Mouse (Mus musculus) MEL (cell line): ENCODE measurements around the gene Hoxa5. TPM values are rescaled to one million over a fixed set of nuclear protein-coding genes. Genes with fewer than 3 reads are reported as not detected.

ENCODE experiments used
- DNase-seq: peaks from one replicate; pipeline ENCODE4 v3.0.0; 2011; ENCODE audit warnings: low read depth, low spot score
- H3K27ac ChIP-seq: 2 replicates; pipeline ENCODE4 v1.5.1; 2012; ENCODE audit warnings: low read depth, mild to moderate bottlenecking, control low read depth, low read length, moderate library complexity; ENCODE audit not compliant: control insufficient read depth
- H3K27me3 ChIP-seq, 2 experiments: fragments of 150-350 bp in 1 of 2; sonication (generic) in 1 of 2; 2 replicates each; pipeline ENCODE4 v1.6.1; 2012; ENCODE audit warnings: low read length in 2 of 2, mild to moderate bottlenecking in 2 of 2, improper control_type of control experiment in 1 of 2, moderate library complexity in 1 of 2; ENCODE audit not compliant: insufficient read depth in 2 of 2, control insufficient read depth in 1 of 2
- H3K36me3 ChIP-seq, 2 experiments: 2 replicates each; pipeline ENCODE4 v1.6.1; 2012 to 2014; ENCODE audit warnings: low read length in 2 of 2, improper control_type of control experiment in 1 of 2, inconsistent platforms in 1 of 2, mild to moderate bottlenecking in 1 of 2; ENCODE audit not compliant: insufficient read depth in 2 of 2, control insufficient read depth in 1 of 2
- H3K4me1 ChIP-seq, 2 experiments: fragments of 150-350 bp in 1 of 2; sonication (generic) in 1 of 2; 2 replicates each; pipeline ENCODE4 v1.6.1; 2012; ENCODE audit warnings: low read length in 2 of 2, improper control_type of control experiment in 1 of 2, mild to moderate bottlenecking in 1 of 2; ENCODE audit not compliant: insufficient read depth in 2 of 2, control insufficient read depth in 1 of 2
- H3K4me3 ChIP-seq, 2 experiments: fragments of 150-350 bp in 1 of 2; sonication (generic) in 1 of 2; 2 replicates each; pipeline ENCODE4 v1.5.1; 2012; ENCODE audit warnings: low read depth in 2 of 2, low read length in 2 of 2, mild to moderate bottlenecking in 2 of 2, moderate library complexity in 2 of 2, control low read depth in 1 of 2, improper control_type of control experiment in 1 of 2; ENCODE audit not compliant: control insufficient read depth in 1 of 2, insufficient read depth in 1 of 2
- H3K79me2 ChIP-seq: 2 replicates; pipeline ENCODE4 v1.6.1; 2012; ENCODE audit warnings: mild to moderate bottlenecking, low read length, moderate library complexity; ENCODE audit not compliant: control insufficient read depth, poor library complexity, insufficient read depth
- H3K9ac ChIP-seq: 2 replicates; pipeline ENCODE4 v1.6.1; 2012; ENCODE audit warnings: low read depth, mild to moderate bottlenecking, control low read depth, low read length, moderate library complexity; ENCODE audit not compliant: control insufficient read depth, poor library complexity, severe bottlenecking
- H3K9me3 ChIP-seq: fragments of 150-350 bp; sonication (generic); replicated peaks from 2 replicates; pipeline ENCODE4 v1.6.1; 2012; ENCODE audit warnings: mild to moderate bottlenecking, low read length, improper control_type of control experiment, moderate library complexity; ENCODE audit not compliant: insufficient read depth
- CHD1 ChIP-seq: IDR thresholded peaks from 2 replicates; pipeline ENCODE4 v1.6.1; 2012; ENCODE audit warnings: low read depth, mild to moderate bottlenecking, inconsistent platforms, low read length, improper control_type of control experiment
- CTCF ChIP-seq, 3 experiments: IDR thresholded peaks in 2 of 3; conservative IDR thresholded peaks in 1 of 3; 2 replicates each; pipeline ENCODE4 v1.5.1; 2011 to 2012; ENCODE audit warnings: low read length in 3 of 3, low read depth in 2 of 3, mild to moderate bottlenecking in 2 of 3, improper control_type of control experiment in 1 of 3, inconsistent platforms in 1 of 3, mixed read lengths in 1 of 3, moderate library complexity in 1 of 3; ENCODE audit not compliant: control insufficient read depth in 1 of 3, insufficient read depth in 1 of 3, poor library complexity in 1 of 3, severe bottlenecking in 1 of 3
- ELF1 ChIP-seq: IDR thresholded peaks from 2 replicates; pipeline ENCODE4 v1.6.1; 2014; ENCODE audit warnings: low read depth, mild to moderate bottlenecking, inconsistent platforms, low read length, improper control_type of control experiment, moderate library complexity
- ETS1 ChIP-seq: IDR thresholded peaks from 2 replicates; pipeline ENCODE4 v1.6.1; 2012; ENCODE audit warnings: low read depth, mild to moderate bottlenecking, inconsistent platforms, low read length, improper control_type of control experiment, moderate library complexity
- HCFC1 ChIP-seq: IDR thresholded peaks from 2 replicates; pipeline ENCODE4 v1.6.1; 2012; ENCODE audit warnings: low read depth, mild to moderate bottlenecking, inconsistent platforms, low read length, improper control_type of control experiment, moderate library complexity
- KAT2A ChIP-seq: conservative IDR thresholded peaks from 2 replicates; pipeline ENCODE4 v1.6.1; 2012; ENCODE audit warnings: low read depth, low read length, improper control_type of control experiment, inconsistent platforms
- MAFK ChIP-seq: IDR thresholded peaks from 2 replicates; pipeline ENCODE4 v1.6.1; 2011; ENCODE audit warnings: low read depth, mild to moderate bottlenecking, low read length, improper control_type of control experiment, borderline replicate concordance
- MAX ChIP-seq: IDR thresholded peaks from 2 replicates; pipeline ENCODE4 v1.6.1; 2011; ENCODE audit warnings: low read length, improper control_type of control experiment
- MAZ ChIP-seq: IDR thresholded peaks from 2 replicates; pipeline ENCODE4 v1.6.1; 2012; ENCODE audit warnings: low read depth, mild to moderate bottlenecking, inconsistent platforms, low read length, improper control_type of control experiment
- MXI1 ChIP-seq: IDR thresholded peaks from 2 replicates; pipeline ENCODE4 v1.6.1; 2011; ENCODE audit warnings: mild to moderate bottlenecking, low read depth, low read length, improper control_type of control experiment
- MYB ChIP-seq: IDR thresholded peaks from 2 replicates; pipeline ENCODE4 v1.6.1; 2011; ENCODE audit warnings: mild to moderate bottlenecking, low read depth, low read length, improper control_type of control experiment
- POLR2A ChIP-seq, 2 experiments: IDR thresholded peaks; 2 replicates each; pipeline ENCODE4 v1.6.1; 2011 to 2012; ENCODE audit warnings: low read length in 2 of 2, mild to moderate bottlenecking in 2 of 2, control low read depth in 1 of 2, improper control_type of control experiment in 1 of 2, low read depth in 1 of 2, moderate library complexity in 1 of 2; ENCODE audit not compliant: control insufficient read depth in 1 of 2, insufficient read depth in 1 of 2, poor library complexity in 1 of 2
- POLR2AphosphoS5 ChIP-seq: IDR thresholded peaks from 2 replicates; pipeline ENCODE4 v1.6.1; 2012; ENCODE audit warnings: low read depth, borderline replicate concordance, mild to moderate bottlenecking, inconsistent platforms, low read length, moderate library complexity, mixed read lengths
- RAD21 ChIP-seq: IDR thresholded peaks from 2 replicates; pipeline ENCODE4 v1.6.1; 2011; ENCODE audit warnings: mild to moderate bottlenecking, low read depth, low read length, improper control_type of control experiment
- RCOR1 ChIP-seq: IDR thresholded peaks from 2 replicates; pipeline ENCODE4 v1.6.1; 2012; ENCODE audit warnings: low read depth, mild to moderate bottlenecking, inconsistent platforms, low read length, improper control_type of control experiment
- SMC3 ChIP-seq: IDR thresholded peaks from 2 replicates; pipeline ENCODE4 v1.6.1; 2011; ENCODE audit warnings: low read depth, low read length, improper control_type of control experiment
- TAL1 ChIP-seq: IDR thresholded peaks from 2 replicates; pipeline ENCODE4 v1.6.1; 2012; ENCODE audit warnings: mild to moderate bottlenecking, inconsistent platforms, low read length, moderate library complexity, mixed read lengths
- TCF12 ChIP-seq: IDR thresholded peaks from 2 replicates; pipeline ENCODE4 v1.6.1; 2014; ENCODE audit warnings: low read depth, mild to moderate bottlenecking, inconsistent platforms, low read length, improper control_type of control experiment, moderate library complexity
- ZNF384 ChIP-seq: IDR thresholded peaks from 2 replicates; pipeline ENCODE4 v1.6.1; 2012; ENCODE audit warnings: low read depth, mild to moderate bottlenecking, inconsistent platforms, low read length, improper control_type of control experiment
- polyA plus RNA-seq, 2 experiments: library from polyadenylated mRNA; stranded (reverse) in 1 of 2; unstranded in 1 of 2; fragments of >175 nt in 1 of 2; fragments of >200 nt in 1 of 2; gene quantifications; 2 replicates each; pipeline versions ENCODE4 v1.2.1 to v1.2.4; 2012; ENCODE audit warnings: low replicate concordance in 2 of 2, low read depth in 1 of 2; ENCODE audit not compliant: insufficient read length in 2 of 2, insufficient read depth in 1 of 2, missing spikeins in 1 of 2
- total RNA-seq: library from RNA; depleted of rRNA; stranded (reverse); fragments of 300-350 nt; gene quantifications from 2 replicates; pipeline ENCODE4 v1.2.3, GENCODE M21; 2012

Hoxa5 gene
- total and polyA plus RNA-seq, 3 experiments = not detected

GRCm38 (mm10) chr6:52238155-52238545 is 33.8 kb upstream of the Hoxa5 start:
- H3K4me1 ChIP-seq = no peaks in the 10 kb centered on the region
- H3K9ac ChIP-seq = no peak overlapping the region
- no peaks in the 10 kb centered on the region for H3K79me2 ChIP-seq
- no peak for DNase-seq
- no peaks in the 10 kb centered on the region for H3K27me3 ChIP-seq
- no peaks in the 10 kb centered on the region for H3K36me3 ChIP-seq
- no peaks in the 10 kb centered on the region for H3K9me3 ChIP-seq
- H3K27ac ChIP-seq = no peak overlapping the region
- no peak for TF ChIP-seq CTCF (IDR thresholded peaks at IDR 0.05 in 2 of 3, conservative IDR thresholded peaks at IDR 0.05 in 1 of 3; ENCODE audit: control insufficient read depth in 1 of 3, insufficient read depth in 1 of 3, low read depth in 2 of 3, low read length in 3 of 3, poor library complexity in 1 of 3, severe bottlenecking in 1 of 3)
- TF ChIP-seq ETS1 = no peak
- TF ChIP-seq ZNF384 = no peak
- TF ChIP-seq KAT2A = no peak
- no peak for TF ChIP-seq MAZ
- TF ChIP-seq MAFK = no peak
- TF ChIP-seq SMC3 = no peak
- TF ChIP-seq TAL1 = no peak
- TF ChIP-seq ELF1 = no peak
- TF ChIP-seq CHD1 = no peak
- TF ChIP-seq MXI1 = no peak
- no peak for TF ChIP-seq POLR2A (IDR thresholded peaks at IDR 0.05; ENCODE audit: control insufficient read depth in 1 of 2, insufficient read depth in 1 of 2, low read depth in 1 of 2, low read length in 2 of 2, poor library complexity in 1 of 2)
- no peak overlapping the region for H3K4me3 ChIP-seq

GRCm38 (mm10) chr6:52237346-52238154 is 33.2 kb upstream of the Hoxa5 start:
- Histone ChIP-seq H3K4me3 (no peak overlapping the region), H3K27ac (no peak overlapping the region), H3K9me3 (no peaks in the 10 kb centered on the region), H3K9ac (no peak overlapping the region), H3K27me3 (no peaks in the 10 kb centered on the region), H3K79me2 (no peaks in the 10 kb centered on the region), H3K4me1 (no peaks in the 10 kb centered on the region), H3K36me3 (no peaks in the 10 kb centered on the region)
- TF ChIP-seq MYB = no peak
- TF ChIP-seq TCF12 = no peak
- no peak for TF ChIP-seq RCOR1
- DNase-seq = no peak

GRCm38 (mm10) chr6:52236806-52237205 is 32.4 kb upstream of the Hoxa5 start:
- no peaks in the 10 kb centered on the region for H3K36me3 ChIP-seq
- no peaks in the 10 kb centered on the region for H3K79me2 ChIP-seq
- no peak overlapping the region for H3K4me3 ChIP-seq
- no peak for DNase-seq
- no peak overlapping the region for H3K9ac ChIP-seq
- TF ChIP-seq MAZ = no peak
- no peak for TF ChIP-seq MAFK
- no peak for TF ChIP-seq MAX
- TF ChIP-seq CHD1 = no peak
- TF ChIP-seq RCOR1 = no peak
- no peak for TF ChIP-seq MXI1
- no peak for TF ChIP-seq HCFC1
- no peak for TF ChIP-seq POLR2AphosphoS5
- TF ChIP-seq KAT2A = no peak
- no peak for TF ChIP-seq CTCF (IDR thresholded peaks at IDR 0.05 in 2 of 3, conservative IDR thresholded peaks at IDR 0.05 in 1 of 3; ENCODE audit: control insufficient read depth in 1 of 3, insufficient read depth in 1 of 3, low read depth in 2 of 3, low read length in 3 of 3, poor library complexity in 1 of 3, severe bottlenecking in 1 of 3)
- no peak for TF ChIP-seq RAD21
- TF ChIP-seq MYB = no peak
- H3K27me3 ChIP-seq = no peaks in the 10 kb centered on the region
- no peaks in the 10 kb centered on the region for H3K4me1 ChIP-seq
- no peaks in the 10 kb centered on the region for H3K9me3 ChIP-seq
- H3K27ac ChIP-seq = no peak overlapping the region
